Mouse (Mus musculus) layer of hippocampus, postnatal 14 days (tissue): Measurements from ENCODE around the gene Gja6. TPM values are rescaled to one million over a fixed set of nuclear protein-coding genes. Genes with fewer than 3 reads are reported as not detected.

Experiments
- DNase-seq, 2 experiments: peaks; one replicate each; pipeline ENCODE4 v3.0.0; 2021 to 2022; ENCODE audit warnings: low spot score in 2 of 2, mixed read lengths in 1 of 2
- long read RNA-seq, 2 experiments: library from polyadenylated mRNA; stranded (forward); transcript quantifications; one replicate each; pipeline ENCODE4 v2.0.0; 2021
- total RNA-seq, 2 experiments: library from RNA; stranded (reverse); gene quantifications; 2 replicates each; pipeline ENCODE4 v1.2.3; 2021

The Gja6 gene
- 1 to 10 TPM in 1 of 2 experiments, under 1 TPM in 1; 0.94 to 2.6 TPM for total RNA-seq
- long read RNA-seq, experiment 1, result 0 reads
- long read RNA-seq, experiment 2, result 0 reads

DNA sequence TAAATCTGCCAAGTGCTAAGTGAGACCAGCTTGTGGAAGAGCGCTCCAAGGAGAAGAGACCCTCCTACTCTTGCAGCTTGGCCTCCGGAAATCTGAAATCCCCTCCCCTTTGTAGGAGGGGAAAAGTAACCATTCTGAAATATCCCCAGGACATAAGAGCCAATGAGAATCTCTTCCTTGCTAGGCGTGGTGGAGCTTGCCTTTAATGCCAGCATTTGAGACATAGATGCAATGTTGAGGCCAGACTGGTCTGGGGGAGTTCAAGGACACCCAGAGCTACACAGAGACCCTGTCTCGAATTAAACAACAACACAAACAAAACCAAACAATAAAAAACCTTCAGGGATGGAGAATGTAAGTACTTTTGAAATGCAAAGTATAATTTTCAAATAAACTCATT lies at the start of gene Gja6:
TSS of gene Gja6 (minus strand) at position 101 of the 400 bp plus-strand sequence.
- no peak for DNase-seq

DNA sequence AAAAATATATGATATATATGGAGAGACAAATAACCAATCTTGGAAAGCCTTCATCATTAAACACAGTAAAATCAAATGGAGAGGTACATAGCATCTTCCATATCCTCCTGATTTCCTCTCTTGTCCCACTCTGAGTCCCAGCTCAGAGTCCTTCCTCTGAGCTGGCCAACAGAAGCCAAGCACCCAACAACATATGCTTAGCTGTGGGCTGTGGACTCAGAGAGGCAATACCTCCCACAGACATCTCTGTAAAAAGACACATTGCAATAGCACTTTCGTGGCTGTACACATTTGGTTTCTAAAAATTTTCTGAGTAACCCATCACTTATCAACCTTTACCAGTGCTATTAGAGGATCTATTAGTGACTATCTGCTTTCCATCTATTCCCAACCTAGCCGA lies 42.7 kb upstream of the Gja6 start:
- DNase-seq, result no peak

DNA sequence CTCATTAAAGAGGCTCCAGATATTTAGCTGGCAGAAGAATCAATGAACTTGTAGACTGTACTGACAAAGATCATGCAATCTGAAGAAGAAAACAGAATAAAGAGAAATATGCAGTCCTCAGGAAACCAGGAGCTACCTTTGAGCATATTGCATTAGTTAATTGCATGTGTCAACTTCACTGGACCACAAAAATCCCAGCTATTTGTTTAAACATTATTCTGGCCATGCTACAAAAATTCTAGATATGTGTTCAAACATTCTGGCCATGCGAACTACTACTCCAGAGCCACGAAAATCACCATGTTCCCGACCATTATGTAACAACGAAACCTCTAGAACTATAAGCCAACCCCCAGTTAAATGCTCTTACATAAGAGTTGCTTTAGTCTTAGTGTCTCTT lies 37.9 kb upstream of the Gja6 start:
- DNase-seq, result no peak

DNA sequence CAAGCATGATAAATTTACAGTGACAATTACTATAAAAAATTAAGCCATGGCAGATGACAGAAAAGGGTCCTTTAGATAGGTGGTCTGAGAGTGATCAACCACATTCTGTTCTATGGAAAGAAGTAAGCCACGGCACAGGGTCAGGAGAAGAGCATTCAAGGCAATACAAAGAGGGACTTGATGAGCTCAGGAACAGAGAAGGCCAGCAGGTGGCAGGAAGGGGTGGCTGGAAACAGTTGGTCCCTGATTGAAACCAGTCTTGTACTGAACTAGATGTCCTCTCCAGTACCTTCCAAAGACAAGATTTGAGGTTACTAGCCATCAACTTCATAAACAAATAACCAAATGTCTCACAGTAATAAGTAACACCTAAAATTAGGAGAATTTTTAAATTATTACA lies 28.7 kb upstream of the Gja6 start:
- no peak for DNase-seq

DNA sequence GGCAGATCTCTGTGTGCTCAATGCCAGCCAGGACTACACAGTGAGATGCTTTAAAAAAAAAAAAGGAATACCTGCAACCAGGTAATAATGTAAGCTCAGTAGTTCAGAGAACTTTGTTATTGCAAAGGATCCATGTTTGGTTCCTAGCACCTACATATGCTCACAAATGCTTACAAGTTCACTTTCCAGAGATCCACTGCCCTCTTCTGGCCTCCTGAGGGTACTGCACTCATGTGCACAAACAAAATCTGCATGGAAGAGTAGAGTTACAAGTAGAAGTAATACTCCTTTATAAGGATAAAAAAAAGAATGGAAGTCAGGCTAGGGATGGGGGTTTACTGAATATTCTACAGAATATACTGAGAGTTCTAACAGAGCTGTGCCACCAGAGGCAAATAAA lies 23.8 kb upstream of the Gja6 start:
- DNase-seq, result no peak

DNA sequence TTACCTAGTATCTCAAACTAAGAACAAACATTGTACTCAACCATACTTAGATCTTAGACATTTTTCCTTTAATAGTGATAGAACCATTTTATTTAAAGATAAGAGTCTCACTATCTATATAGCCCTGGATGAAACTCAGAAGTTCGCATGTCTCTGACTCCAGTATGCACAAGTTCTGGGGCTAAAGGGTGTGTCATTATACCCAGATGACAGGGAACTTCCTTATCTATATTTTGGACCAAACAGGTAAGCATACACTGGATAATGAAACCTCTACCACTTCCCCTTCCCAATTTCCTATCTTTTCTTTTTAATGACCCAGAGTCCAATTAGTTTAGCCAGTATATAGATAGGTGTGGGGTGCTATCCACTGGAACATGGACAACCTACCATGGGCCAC lies 22.0 kb upstream of the Gja6 start:
- no peak for DNase-seq

DNA sequence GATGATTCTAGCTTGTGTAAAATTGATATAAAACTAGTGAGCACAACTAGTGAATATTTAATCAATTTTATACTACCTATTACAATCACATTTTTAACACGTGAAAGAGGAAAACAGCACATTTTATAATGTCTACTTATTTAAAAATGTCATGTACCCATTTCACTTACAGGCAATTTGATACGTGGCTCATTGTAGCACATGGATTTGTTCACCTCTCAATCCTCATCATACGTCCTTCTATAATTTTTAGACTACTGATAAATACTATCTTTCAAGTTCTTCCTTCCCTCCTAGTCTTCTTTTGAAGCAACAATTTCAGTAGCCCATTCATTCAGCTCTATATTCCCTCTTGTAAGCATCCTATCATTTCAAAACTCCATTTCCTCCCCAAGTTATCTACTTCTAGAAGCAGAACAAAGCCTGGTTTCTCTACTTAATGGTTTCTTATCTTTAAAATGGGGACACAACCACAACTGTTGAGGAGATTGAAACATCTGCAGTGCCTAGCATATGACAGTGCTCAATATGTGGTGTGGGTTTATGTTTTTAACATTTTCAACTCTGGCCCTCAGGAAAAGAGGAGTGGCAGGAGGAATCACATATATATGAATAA lies 12.3 kb upstream of the Gja6 start:
- no peak for DNase-seq

DNA sequence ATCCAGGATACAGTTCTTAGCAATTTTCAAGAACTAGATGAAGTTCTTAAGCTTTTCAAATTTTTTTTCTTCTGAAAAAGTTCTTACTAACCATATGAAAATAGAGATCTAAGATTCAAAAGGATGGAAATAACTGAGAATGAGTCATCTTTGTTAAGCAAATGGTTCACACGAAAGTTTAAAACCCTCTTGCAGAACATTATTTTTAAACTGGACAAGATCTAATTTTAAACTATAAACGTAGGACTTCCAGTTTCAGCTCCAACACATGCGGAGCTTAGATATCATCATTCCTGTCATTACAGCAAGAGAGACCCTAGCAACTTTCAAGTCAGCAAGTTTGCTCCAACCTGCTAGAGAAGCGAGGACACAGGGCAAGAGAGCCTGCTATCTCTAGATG lies 375 bp downstream of the Gja6 start:
- no peak for DNase-seq

DNA sequence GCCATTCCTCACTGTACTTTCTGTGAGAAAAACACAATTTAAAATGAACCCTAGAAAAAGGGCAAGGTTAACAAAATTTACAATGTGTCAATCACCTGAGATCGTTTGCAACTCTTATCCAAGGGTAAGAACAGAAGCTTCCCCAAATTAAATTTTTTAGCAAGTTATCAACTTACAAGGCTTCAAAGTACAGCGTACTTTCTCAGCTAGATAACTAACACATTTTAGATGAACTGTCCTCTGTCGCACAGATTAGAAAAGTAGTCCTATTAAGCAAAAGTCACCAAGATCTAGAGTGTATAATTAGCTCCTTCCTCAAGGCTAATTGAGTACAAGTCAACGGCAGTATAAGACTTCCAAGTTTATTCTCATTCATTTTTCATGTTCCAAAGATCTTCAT lies 939 bp downstream of the Gja6 start:
- no peak for DNase-seq

DNA sequence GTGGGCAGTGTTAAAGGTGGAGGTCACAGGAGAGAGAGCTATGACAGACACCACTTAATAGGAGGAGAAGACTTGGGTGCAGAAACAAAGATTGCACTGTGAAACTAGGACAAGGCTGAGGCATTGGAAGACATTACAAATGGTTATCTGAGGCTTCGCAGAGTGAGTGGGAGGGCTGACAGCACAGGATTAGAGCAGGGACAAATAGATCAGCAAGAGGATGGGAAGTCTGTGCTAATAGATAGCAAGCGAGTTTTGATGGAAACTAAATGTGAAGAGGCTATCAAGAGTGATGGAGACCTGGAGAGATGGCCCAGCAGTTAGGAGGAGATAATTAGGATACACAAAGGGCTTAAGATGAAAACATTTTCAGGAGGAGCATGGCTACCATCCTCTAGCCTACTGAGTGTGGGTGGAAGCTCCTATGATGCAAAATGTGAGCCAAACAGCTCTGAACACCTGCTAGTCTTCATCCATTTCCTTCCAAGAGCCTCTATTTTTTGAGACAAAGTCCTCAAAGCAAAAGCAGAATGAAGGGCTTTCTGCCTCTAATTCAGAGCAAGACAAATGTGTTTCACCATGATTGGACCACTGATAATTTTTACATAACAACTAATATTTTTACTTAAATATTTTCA lies 1.7 kb downstream of the Gja6 start:
- DNase-seq, result no peak

DNA sequence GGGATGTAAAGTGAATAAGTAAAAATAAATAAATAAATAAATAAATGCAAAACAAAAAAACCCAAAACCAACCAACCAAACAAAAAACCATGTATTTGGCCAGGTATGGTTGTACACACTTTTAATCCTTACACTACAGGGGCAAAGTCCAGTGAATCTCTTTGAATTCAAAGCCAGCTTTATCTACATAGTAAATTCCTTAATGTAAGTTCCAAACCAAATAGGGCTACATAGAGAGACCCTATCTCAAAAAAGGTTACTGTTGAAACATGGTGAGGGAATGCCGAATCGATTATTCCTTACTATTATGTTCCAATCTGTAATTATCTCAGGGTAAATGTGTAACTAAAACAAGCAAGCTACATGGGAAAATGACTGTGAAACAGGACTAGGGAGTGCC lies 5.7 kb downstream of the Gja6 start:
- no peak for DNase-seq

DNA sequence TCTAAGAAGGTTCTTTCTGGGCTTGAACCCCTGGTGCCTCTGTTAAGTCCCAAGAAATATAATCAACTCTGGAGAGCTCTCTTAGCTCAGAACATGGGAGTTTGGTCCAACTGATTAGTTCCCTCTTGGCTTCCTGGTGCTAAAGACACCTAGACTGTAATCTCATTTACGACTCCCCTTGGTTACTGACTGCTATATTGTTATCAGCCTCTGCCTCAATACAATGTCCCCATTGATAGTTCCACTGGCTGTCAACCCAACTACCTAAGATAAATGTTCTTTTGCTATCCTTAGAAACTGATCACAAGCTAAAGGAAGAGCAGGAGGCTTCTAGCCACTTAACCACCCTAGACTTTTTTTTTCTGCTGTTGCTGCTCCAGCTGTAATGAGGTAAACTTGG lies 14.8 kb downstream of the Gja6 start:
- no peak for DNase-seq

DNA sequence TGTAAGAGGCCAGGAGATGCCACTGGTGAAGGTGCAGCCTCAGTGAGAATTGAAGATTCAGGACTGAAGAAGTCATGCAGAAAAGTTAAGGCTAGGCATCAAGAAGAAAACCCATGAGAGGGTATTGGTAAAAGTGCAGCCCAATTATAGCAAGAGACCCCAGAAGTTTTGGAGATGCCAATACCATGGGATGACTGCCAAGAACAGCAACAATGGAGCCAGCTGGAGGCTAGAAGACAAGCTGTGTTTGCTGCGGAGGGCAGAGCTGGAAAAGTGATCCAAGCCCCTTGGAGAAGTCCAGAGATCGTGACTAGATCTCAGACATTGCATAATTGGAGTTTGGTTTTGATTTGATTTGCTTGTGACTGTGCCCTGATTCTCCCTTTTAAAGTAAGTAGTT lies 20.6 kb downstream of the Gja6 start:
- peak in 1 of 2 experiments; percentile 33 for DNase-seq

DNA sequence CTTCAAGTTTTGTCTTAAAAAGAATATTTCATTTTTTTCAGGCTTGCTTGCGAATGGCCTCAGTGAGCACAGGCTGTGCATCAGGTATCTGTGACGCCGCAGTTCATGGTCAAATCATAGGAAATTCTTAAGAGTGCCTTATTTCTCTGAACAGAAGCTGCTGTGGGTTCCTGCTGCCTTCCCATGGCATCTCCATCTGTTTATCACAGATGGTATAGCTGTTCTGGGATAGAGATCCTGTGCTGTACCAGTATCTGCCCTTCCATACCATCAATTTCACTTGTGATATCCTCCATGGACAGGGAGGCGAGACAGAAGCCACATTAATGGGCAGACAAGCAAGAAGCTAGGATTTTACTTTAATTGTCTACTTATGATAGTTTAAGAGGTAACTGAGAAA lies 40.3 kb downstream of the Gja6 start:
- no peak for DNase-seq

DNA sequence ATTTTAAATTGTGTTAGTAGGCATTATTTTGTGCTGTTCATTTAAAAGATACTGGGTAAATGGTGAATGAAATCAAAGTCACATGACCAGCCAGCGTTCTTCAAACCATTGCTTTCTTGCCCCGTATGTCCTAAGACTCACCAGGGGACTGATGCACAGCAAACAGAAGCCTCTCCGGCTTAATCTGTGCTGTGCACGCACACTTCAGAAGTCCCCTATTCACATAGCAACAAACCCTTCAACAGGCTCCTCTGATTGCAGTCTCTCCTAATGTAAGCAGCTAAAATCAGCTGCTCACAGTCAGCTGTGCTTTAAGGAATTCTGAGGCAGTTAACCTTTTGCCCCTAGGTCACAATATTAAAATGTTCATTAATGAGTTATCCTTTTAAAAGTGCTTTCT lies 41.8 kb downstream of the Gja6 start:
- no peak for DNase-seq

DNA sequence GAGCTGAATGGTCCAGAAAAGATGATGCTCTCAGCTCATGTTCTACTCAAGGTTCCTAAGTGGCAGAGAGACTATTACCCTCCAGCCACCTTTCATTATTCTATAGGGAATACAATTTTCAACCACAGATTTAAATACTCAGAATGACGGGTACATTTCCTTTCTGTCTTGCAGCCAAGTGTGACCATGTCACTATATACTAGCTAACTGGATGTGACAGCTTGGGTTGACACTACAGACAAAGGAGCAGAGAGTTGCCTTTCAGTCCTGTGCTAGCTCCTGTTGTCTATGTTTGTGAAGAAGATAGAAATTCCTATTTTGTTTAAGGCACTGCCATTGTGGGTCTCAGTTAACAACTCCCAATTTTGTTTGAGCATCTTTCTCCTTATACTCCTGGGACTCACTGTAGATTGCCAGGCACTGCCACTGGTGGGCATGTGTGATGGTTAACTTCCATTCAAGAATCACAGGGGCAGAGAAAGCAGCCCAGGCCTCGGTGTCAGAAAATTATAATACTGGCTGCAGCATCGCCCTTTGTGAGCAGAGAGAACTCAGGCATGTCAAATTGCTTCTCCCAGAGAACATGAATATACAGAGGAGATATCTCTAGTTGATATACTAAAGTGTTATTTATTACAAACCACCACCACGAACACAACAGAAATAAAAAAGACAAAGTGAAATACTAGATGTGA lies 43.0 kb downstream of the Gja6 start:
- DNase-seq, result no peak

Other genes starting within 250 kb of the Gja6 start
- gene Ppef1, start 171.3 kb downstream of the Gja6 start, total RNA-seq, result 1 to 10 TPM in 1 of 2 experiments, under 1 TPM in 1; 0.81 to 1.7 TPM
- not detected for gene Rs1, start 139.0 kb downstream of the Gja6 start, total RNA-seq
- gene Cdkl5, start 87.7 kb upstream of the Gja6 start, total RNA-seq, result 100 to 1,000 TPM; 105 to 111 TPM
- 1 to 10 TPM in 1 of 2 experiments, under 1 TPM in 1; 0.91 to 1.0 TPM for gene Scml2, start 210.1 kb upstream of the Gja6 start, total RNA-seq